Mouse (Mus musculus): Measurements from ENCODE around the gene Arhgap30.

Arhgap30 gene

GRCm38 (mm10) chr1:171388376-171389102 lies at the start of gene Arhgap30:
Gene Arhgap30 (plus strand): TSS chr1:171388954.
- DNase-seq (ENCODE audit: low read depth in 2 of 2, low spot score in 2 of 2) = peak; percentile 93 to 95

- DNase-seq (ENCODE audit: low read depth in 2 of 2, low spot score in 2 of 2) = no peak
Measured at GRCm38 (mm10) chr1:171342262-171343207, 46.2 kb upstream of the Arhgap30 start.

GRCm38 (mm10) chr1:171343922-171344677 lies 44.7 kb upstream of the Arhgap30 start:
- DNase-seq (ENCODE audit: low read depth in 2 of 2, low spot score in 2 of 2) = no peak

GRCm38 (mm10) chr1:171344715-171345114 lies 44.0 kb upstream of the Arhgap30 start:
- DNase-seq (ENCODE audit: low read depth in 2 of 2, low spot score in 2 of 2) = no peak

- peak; percentile 83 to 88 for DNase-seq (ENCODE audit: low read depth in 2 of 2, low spot score in 2 of 2)
Measured at GRCm38 (mm10) chr1:171345225-171346094, 43.3 kb upstream of the Arhgap30 start, which contains the start of the genes Nit1 and Pfdn2. Gene Nit1 (minus strand): TSS chr1:171345646. Gene Pfdn2 (plus strand): TSS chr1:171345670.

- no peak for DNase-seq (ENCODE audit: low read depth in 2 of 2, low spot score in 2 of 2)
Measured at GRCm38 (mm10) chr1:171346095-171346450, 42.7 kb upstream of the Arhgap30 start.

- DNase-seq (ENCODE audit: low read depth in 2 of 2, low spot score in 2 of 2) = no peak
Measured at GRCm38 (mm10) chr1:171348665-171349064, 40.1 kb upstream of the Arhgap30 start.

GRCm38 (mm10) chr1:171349210-171349609 lies 39.5 kb upstream of the Arhgap30 start:
- no peak for DNase-seq (ENCODE audit: low read depth in 2 of 2, low spot score in 2 of 2)

GRCm38 (mm10) chr1:171355812-171356340 lies 32.9 kb upstream of the Arhgap30 start:
- peak; percentile 74 to 78 for DNase-seq (ENCODE audit: low read depth in 2 of 2, low spot score in 2 of 2)

- no peak for DNase-seq (ENCODE audit: low read depth in 2 of 2, low spot score in 2 of 2)
Measured at GRCm38 (mm10) chr1:171356814-171357213, 31.9 kb upstream of the Arhgap30 start.

GRCm38 (mm10) chr1:171358421-171358820 lies 30.3 kb upstream of the Arhgap30 start:
- DNase-seq (ENCODE audit: low read depth in 2 of 2, low spot score in 2 of 2) = peak; percentile 47 to 55

GRCm38 (mm10) chr1:171360253-171360652 lies 28.5 kb upstream of the Arhgap30 start:
- DNase-seq (ENCODE audit: low read depth in 2 of 2, low spot score in 2 of 2) = no peak

GRCm38 (mm10) chr1:171360656-171361055 lies 28.1 kb upstream of the Arhgap30 start, which contains the start of gene Klhdc9:
Gene Klhdc9 (minus strand): TSS chr1:171360798.
- DNase-seq (ENCODE audit: low read depth in 2 of 2, low spot score in 2 of 2) = peak; percentile 87 to 93

GRCm38 (mm10) chr1:171361106-171362103 lies 27.3 kb upstream of the Arhgap30 start:
- peak; percentile 63 to 75 for DNase-seq (ENCODE audit: low read depth in 2 of 2, low spot score in 2 of 2)

GRCm38 (mm10) chr1:171365934-171366333 lies 22.8 kb upstream of the Arhgap30 start:
- DNase-seq (ENCODE audit: low read depth in 2 of 2, low spot score in 2 of 2) = no peak

- DNase-seq (ENCODE audit: low read depth in 2 of 2, low spot score in 2 of 2) = no peak
Measured at GRCm38 (mm10) chr1:171369845-171370556, 18.8 kb upstream of the Arhgap30 start, which contains the start of gene Nectin4. Gene Nectin4 (plus strand): TSS chr1:171370099.

- DNase-seq (ENCODE audit: low read depth in 2 of 2, low spot score in 2 of 2) = no peak
Measured at GRCm38 (mm10) chr1:171372880-171373279, 15.9 kb upstream of the Arhgap30 start.

- no peak for DNase-seq (ENCODE audit: low read depth in 2 of 2, low spot score in 2 of 2)
Measured at GRCm38 (mm10) chr1:171373946-171374345, 14.8 kb upstream of the Arhgap30 start.
